Mouse (Mus musculus) spleen, embryonic (tissue): ENCODE data around the gene Slc39a2.
"Not testable (repeated sequence)": the region's sequence is repeated elsewhere in the genome, so short reads cannot be mapped to it uniquely, and the experiment has no call there.

Source experiments
- CTCF ChIA-PET: fragments of 350-600 bp; sonication (Branson Sonifier 250); formaldehyde crosslinking; loops from one replicate; lab custom pipeline; 2022; lab: Charles Lee

Gene Slc39a2

DNA sequence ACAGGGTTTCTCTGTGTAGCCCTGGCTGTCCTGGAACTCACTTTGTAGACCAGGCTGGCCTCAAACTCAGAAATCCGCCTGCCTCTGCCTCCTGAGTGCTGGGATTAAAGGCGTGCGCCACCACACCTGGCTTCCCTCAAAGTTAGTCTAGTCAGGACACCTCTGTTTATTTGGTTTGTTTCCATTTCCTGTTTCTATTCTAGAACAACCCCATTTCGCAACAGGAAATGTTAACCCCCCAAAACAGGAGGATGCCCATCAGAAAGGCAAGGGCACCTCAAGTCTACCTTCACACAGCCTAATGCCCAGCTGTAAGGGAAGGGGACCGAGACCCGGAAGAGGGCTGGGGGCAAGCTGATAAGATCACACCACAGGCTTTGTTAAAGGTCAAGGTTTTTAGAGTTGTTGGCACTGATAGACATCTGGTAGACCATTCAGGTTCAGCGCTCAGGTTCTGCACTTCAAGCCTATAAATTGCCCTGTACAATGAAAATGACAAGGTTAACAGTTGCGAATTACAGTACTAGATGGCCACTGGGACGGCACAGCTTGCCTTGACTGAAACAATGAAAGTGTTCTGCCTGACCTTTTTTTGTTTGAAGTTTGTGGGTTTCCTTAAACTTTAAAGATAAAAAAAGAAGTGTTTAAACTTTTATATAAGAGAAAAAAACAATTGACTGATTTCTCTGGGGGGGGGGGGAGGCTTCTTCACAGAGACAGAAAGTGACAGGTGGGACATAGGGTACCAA is at the start of gene Slc39a2:
Gene Slc39a2, plus strand, starts transcription at position 699 of the 749 bp plus-strand sequence.
- CTCF ChIA-PET = no interaction called here

DNA sequence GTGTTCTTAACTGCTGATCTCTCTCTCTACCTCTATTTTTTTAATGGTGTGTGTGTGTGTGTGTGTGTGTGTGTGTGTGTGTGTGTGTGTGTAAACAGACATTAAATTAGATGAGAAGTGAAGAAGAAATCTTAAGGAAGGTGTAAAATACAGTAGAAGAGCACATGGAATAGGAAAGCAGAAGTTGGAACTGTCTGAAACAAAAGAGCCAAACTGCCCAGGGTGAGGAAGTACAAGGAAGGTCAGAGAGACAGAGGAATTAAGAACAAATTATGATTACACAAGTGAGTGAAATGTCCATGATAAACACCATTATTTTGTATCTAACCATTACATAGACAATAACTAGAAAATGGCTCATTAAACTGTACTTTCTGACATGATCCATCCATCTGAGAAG is 48.8 kb upstream of the Slc39a2 start:
- CTCF ChIA-PET = no interaction called here

DNA sequence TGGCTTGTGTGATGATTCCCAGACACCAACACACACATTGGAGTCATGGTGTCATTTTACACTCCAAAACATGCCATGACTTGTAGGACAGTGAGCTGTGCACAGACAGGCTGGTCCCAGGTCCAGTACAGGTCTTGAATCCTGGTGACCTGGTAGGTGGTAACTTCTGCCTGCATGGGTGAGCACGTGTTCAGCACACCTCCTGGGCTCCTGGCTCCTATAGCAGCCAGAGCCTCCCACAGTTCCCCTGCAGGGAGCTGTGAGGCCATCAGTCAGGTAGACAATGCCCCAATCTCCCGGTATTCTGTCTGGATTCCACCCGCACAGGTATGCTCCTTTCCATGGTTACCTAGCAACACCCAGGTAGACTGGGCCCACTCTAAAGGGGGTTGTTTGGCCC is 46.1 kb upstream of the Slc39a2 start:
- CTCF ChIA-PET = no interaction called here

DNA sequence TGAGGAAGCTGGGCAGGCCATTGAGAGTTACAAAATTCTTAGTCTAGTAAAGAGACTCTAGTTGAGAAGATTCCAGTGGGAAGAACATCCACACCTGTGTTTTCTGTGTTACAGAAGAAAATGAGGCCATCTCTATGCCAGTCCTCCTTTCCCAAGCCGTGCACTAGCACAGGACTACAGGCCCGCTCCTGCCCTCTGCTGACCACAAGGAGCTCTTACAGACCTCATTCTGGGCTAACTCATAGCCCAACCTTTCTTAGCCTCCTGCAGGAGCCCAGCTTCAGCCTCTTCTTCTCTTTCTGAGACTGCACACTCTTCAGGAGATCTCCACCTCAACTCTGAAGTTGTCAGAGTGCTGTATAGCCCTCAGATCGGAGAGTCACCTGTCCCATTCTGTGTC is 41.7 kb upstream of the Slc39a2 start:
- CTCF ChIA-PET = not testable (repeated sequence)

GRCm38 (mm10) chr14:51853399-51853798 is 39.3 kb upstream of the Slc39a2 start, which contains the start of gene Ear6:
Gene Ear6, plus strand, starts transcription at chr14:51853699.
- CTCF ChIA-PET = no interaction called here

GRCm38 (mm10) chr14:51855280-51855679 is 37.4 kb upstream of the Slc39a2 start:
- CTCF ChIA-PET = not testable (repeated sequence)

GRCm38 (mm10) chr14:51863603-51864002 is 29.1 kb upstream of the Slc39a2 start:
- CTCF ChIA-PET = not testable (repeated sequence)

DNA sequence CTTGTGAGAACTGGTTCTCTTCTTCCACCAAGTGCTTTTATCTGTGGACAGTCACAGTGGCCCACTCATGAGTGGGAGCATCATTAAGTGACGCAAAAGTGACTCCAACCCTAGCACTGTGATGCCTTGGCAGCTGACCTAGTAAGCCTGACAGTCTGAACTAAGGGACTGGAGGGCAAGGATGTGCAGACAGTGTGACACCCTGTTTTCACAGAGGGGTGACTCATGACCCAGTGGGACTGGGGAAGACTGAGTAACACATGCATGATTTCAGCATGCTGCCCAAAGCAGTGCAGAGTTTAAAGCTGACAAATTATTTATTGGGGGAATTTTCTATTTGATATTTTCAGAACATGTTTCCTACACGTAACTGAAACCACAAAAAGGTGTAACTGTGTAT is 21.9 kb upstream of the Slc39a2 start:
- CTCF ChIA-PET = no interaction called here

DNA sequence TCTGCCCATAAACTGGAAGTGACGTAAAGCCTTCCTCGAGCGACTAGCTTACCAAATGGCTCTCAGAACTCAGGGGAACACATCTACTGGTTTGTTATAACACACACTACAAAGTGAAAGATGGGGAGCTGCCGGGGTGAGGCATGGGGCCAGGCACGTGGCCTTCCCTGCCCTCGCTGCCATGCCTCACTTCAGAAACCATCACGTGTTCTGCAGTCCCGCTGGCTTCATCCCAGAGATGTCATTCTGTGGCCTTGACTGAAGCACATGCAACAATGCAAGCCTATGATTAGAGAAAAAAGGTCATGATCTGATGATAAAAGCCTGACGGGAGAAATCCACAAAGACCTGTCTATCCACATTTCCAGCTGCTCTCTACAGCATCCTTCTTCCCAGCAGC is 20.9 kb upstream of the Slc39a2 start:
- CTCF ChIA-PET = no interaction called here

DNA sequence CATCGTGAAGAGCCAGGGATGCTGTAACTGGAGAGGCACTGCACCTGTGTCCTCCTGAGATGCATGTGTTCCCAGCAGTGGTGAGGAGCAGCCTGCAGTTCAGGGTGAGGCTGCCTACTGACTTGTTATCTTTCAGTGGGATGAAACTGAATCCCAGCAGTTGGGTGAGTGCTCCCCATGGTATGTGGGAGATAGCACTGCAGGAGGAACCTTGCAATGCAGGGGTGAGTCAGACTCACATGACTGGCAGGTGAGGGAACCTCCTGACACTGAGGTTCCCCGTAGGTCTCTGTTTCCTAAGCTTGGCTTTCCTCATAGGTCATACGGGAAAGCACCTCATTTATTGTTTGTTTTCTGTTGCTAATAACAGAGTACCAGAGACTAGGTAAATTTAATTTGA is 15.2 kb upstream of the Slc39a2 start:
- CTCF ChIA-PET = no interaction called here

DNA sequence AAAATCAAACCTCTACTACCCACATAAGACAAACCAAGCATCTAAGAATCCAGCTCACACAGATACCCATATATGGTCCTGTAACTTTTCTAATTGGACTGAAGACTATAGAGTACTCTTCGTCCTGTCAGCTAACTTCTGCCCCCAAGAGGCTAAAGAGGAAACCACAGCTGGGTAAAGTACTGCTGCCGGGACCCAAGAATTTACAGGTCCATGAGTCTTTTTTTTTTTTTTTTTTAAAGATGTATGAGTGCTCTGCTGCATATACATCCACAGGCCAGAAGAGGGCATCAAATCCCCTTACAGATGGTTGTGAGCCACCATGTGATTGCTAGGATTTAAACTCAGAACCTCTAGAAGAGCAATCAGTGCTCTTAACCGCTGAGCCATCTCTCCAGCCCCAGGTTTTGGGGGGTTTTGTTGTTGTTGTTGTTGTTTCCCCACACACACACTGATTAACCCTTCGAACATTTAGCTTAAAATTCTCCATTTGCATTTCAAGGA is 9.1 kb upstream of the Slc39a2 start:
- CTCF ChIA-PET = interaction anchor here (0.7 to 1.1 kb wide), 3 partner anchors 11 to 578 kb away, joined by 3 to 9 read pairs (median 4); no protein-coding TSS in a partner anchor

- CTCF ChIA-PET = interaction anchor here (0.6 to 1.1 kb wide), 4 partner anchors 11 to 753 kb away, joined by 3 to 9 read pairs (median 4); no protein-coding TSS in a partner anchor
Measured at GRCm38 (mm10) chr14:51884031-51884544, 8.6 kb upstream of the Slc39a2 start.

GRCm38 (mm10) chr14:51884598-51885331 is 7.9 kb upstream of the Slc39a2 start, which contains the start of gene Mettl17:
Gene Mettl17, plus strand, starts transcription at chr14:51884842.
- CTCF ChIA-PET = interaction anchor here (0.6 kb wide), 1 partner anchor 754 kb away, joined by 3 read pairs; no protein-coding TSS in a partner anchor

GRCm38 (mm10) chr14:51886051-51886450 is 6.6 kb upstream of the Slc39a2 start:
- CTCF ChIA-PET = no interaction called here

DNA sequence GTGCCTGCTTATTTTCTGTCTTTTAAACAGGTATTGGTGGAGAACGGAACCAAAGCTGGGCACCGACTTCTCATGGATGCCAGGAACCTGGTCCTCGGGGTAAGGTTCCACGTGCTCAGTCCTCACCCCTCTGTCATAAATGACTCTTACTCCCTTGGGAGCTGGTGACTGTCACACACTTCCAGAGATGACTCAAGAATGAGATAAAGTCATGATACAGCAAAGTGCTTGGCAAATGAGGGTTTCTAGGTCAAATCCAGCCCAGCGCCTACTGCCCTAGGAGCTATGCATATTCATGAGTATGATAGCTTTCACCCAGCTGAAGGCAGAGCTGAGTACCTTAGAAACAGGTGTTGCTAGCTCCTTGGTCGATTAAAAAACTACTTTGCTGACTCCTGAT is 2.9 kb upstream of the Slc39a2 start:
- CTCF ChIA-PET = no interaction called here

DNA sequence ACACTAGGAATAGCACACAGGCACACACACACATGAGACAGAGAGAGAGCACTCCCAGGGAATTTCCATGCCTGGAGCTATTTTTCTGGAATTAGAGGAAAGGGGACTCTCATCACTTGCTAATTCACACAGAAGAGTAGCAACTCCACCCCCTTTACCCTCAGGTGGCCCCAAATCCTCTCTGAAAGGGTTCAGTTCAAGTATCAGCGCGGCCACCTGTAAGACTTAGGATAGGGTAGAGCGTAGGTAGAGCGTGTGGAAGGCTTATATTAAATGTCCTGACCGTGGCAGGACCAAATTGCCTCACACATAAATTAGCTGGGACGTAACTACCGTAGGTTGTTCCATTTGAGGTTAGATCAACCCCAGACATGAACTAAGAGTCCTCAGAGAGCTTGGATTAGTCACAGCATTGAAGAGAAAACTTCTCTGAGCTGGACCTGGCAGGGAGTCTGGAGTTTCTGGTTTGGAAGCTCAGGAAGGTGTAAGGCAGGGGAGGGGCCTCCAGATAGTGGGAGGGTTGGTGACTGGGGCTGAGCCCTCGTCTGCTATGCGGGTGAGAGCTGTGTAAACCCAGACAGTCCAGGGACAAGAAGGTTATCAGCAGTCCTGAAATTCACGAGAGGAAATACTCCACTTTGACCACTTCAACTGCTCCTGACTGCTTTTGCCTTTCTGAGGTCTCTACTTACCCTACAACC is 555 bp downstream of the Slc39a2 start:
- CTCF ChIA-PET = no interaction called here

GRCm38 (mm10) chr14:51893809-51894208 is 1.1 kb downstream of the Slc39a2 start:
- CTCF ChIA-PET = no interaction called here

DNA sequence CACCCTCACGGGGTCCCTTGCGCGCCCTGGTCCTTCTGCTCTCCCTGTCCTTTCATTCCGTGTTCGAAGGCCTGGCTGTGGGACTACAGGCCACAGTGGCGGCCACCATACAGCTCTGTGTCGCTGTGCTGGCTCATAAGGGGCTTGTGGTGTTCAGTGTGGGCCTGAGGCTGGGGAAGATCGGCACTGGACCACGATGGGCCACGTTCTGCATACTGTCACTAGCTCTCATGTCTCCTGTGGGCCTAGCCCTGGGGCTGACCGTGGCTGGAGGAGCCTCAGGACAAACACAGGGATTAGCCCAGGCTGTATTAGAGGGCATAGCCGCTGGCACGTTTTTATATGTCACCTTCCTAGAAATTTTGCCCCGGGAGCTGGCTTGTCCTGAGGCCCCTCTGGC is 2.4 kb downstream of the Slc39a2 start:
- CTCF ChIA-PET = interaction anchor here (1.1 kb wide), 1 partner anchor 11 kb away, joined by 3 read pairs; no protein-coding TSS in a partner anchor

GRCm38 (mm10) chr14:51896019-51896418 is 3.3 kb downstream of the Slc39a2 start:
- CTCF ChIA-PET = no interaction called here

DNA sequence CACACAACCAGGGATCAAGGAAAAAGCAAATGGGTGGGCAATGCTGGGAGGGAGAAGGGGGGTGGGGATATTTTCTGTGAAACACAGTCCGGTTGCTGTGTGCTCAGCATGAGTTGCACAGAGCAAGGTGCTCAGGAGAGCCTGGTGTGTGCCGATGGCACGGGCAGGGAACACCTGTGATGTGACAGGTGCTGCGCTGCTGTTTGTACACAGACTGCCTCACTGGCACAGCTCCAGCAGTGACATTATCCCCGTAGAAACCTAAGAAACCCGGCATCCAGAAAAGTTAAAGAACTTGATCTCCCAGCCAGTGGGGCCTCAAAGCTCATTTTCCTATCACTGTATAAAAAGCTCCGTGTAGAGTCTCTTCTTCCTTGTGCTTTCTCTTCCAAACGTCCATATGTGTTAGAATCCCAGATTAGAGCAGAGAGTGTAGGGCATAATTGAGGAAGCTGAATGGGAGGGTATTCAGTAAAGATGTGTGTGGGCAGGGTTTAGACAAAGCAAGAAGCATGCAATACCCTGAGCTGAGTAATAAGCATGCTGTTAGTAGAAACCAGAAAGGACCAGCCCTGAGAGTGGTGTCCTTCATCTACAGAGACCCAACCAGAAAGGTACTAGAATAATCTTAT is 4.0 kb downstream of the Slc39a2 start:
- CTCF ChIA-PET = no interaction called here

GRCm38 (mm10) chr14:51899351-51899750 is 6.7 kb downstream of the Slc39a2 start:
- CTCF ChIA-PET = interaction anchor here (0.5 kb wide), 1 partner anchor 9 kb away, joined by 3 read pairs; no protein-coding TSS in a partner anchor
